Mouse (Mus musculus): ENCODE results near the gene Ddx43.

Ddx43 gene

GRCm38 (mm10) chr9:78372827-78373504 lies 22.6 kb upstream of the Ddx43 start:
- no peak for DNase-seq (ENCODE audit: low spot score)

DNA sequence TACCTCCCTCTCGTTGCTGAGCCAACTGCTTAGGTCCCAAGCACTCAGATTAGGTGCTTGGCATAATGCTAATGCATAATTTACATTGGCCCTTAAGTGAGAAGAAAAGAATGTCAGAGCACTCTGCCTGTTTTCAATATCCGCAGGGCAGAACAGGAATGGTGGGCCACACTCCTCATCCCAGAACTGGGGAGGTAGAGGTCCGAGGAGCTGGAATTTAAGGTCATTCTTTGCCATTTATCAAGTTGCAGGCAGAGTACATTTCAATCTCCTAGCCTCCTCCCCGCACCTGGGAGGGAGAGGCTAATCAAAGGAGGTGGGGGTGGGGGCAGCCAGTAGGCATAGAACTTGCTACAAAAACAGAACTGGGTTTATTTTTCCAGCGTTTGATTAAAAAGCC lies 21.2 kb upstream of the Ddx43 start:
- no peak for DNase-seq (ENCODE audit: low spot score)

DNA sequence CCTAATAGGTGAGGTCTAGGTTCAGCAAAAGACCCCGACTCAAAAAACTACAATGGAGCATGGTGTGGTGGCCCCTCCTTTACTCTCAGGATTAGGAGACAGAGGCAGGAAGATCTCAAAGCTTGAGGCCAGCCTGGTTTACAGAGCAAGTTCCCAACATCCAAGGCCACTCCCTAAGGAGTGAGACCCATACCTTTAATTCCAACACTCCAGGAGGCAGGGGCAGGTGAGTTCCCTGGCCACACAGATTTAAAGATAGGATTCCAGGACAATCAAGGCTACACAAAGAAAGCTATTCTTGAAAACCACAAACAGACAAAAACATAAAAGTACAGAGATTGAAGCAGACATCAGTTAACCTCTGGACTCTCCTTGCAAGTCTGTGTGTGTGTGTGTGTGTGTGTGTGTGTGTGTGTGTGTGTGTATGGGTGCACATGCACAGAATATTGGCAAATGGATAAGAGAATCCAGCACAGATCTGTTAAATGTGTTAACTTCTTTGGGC lies 20.6 kb upstream of the Ddx43 start:
- DNase-seq (ENCODE audit: low spot score): no peak

- no peak for DNase-seq (ENCODE audit: low spot score)
Observed at GRCm38 (mm10) chr9:78375486-78375885, 20.1 kb upstream of the Ddx43 start.

DNA sequence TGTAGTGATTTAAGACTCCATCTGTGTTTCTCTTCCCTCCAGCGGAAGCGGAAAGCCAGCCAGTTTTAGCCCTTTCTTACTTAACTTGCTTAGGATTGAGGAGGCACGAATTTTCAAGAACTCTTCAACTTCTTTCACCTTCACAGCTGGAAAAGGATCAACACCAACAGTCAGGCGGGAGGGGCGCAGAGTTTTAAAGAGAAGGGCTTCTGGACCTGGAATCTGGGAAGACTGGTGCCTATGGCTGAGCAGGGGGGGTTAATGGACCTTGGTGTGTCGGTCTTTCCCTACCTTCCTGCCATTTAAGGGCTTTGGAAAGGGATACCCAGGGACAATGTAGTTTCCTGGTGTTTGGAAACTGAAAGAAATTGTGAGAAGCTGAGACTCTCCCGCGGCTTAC lies 18.0 kb upstream of the Ddx43 start:
- no peak for DNase-seq (ENCODE audit: low spot score)

DNA sequence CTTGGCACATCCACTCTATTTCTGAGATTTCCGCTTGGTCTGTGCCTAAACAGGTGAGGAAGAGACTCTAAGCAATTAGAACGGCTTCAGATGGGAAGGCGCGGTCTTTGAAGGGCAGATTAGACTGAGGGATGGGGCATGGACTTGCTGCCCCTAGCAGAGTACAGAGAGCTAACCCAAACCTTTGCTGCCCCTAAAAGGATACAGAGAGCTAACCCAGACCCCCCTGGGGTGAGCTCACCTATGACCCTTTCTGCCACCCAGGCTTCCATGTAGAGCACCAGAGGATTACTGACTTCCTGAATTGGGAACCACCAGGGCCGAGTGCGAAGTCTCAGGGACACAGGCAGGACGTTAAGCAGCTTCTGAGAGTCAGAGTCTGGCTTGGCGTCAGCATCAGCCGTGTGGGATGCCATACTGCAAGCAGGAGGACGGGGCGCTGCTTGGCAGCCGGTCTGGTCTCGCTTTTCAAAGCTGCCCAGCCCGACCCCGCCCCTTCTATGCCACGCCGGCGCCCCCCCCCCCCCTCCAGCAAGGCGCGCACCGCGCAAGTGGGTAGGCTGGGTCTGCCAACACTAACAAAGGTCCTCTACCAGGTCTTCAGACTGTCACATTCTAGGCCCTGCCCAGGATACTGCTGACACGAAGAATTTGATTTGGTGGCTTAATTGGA lies 17.3 kb upstream of the Ddx43 start, which contains the start of gene Ooep:
Gene Ooep, minus strand, starts transcription at position 613 of the 673 bp plus-strand sequence.
- no peak for DNase-seq (ENCODE audit: low spot score)

GRCm38 (mm10) chr9:78385893-78386292 lies 9.7 kb upstream of the Ddx43 start:
- no peak for DNase-seq (ENCODE audit: low spot score)

DNA sequence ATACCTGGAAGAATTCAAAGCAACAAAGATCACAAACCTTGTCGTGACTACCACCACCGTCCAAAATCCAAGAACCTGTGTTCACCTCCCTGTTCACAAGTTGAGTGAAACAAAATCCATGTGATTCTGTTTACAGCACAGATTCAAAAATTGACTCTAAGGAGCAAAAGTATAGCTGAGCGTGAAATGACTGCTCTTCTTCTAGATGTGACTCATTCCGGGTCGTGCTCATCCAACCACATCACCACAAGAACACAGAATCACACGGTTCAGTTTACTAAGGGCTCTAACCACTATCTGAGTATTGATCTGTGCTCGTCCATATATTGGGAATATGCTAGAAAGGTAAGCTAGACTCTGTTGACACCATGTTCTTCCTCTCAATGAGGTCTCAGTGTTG lies 8.6 kb upstream of the Ddx43 start:
- DNase-seq (ENCODE audit: low spot score): no peak

DNA sequence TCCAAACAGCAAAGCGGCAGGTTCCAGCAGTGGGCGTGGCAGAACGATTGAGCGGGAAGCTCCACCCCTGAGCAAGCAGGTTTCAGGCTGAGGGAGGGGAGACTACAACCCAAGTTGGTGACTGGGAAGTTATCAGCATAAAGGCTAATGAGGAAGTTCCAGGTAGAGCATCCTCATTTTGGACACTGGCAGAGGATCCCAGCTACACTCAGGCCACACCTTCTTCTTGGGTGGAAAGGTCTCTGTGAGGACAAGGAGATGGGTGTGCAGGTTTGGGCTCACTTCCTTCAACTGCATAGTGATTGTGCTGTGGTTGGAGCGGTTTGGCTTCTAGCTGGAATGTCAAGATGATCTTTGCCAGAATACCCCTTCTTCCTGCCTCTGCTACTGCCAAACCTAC lies 5.6 kb upstream of the Ddx43 start:
- no peak for DNase-seq (ENCODE audit: low spot score)

DNA sequence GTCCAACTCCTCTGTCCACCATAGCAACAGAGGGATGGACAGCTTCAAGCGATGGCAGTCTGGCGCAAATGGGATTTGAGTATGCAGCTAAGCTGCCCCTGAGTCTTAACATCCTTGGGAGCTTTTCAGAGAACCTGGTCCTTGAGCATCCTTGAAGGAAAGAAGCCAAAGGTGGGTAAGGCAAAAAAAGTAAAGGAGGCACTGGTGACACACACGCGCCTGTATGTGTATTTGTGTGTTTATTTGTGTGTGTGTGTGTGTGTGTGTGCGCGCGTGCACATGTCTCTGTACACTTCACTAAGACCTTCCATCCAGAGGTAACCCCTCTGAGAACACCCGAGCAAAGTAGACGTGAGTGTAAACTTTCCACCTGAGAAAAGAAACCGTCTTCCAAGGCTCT lies 1.8 kb upstream of the Ddx43 start:
- DNase-seq (ENCODE audit: low spot score): no peak

GRCm38 (mm10) chr9:78394602-78395001 lies 975 bp upstream of the Ddx43 start:
- DNase-seq (ENCODE audit: low spot score): no peak

DNA sequence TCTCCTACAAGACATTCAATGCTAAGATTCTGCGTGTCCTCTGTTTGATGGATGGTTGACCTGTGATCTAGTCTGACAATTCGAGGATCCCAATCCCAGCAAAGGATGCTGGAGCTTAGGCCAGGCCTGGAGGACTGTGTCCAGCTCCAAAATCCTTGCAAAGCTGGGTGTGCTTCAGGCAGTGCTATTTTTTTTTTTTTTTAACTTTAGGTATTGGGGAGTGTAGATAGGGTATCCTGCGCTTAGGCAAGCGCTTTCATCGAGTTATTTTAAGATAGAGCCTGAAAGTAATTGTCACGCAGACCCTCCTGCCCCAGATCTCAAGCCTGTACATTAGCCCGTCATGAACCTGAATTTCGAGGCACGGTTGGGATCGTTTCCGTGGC lies 340 bp upstream of the Ddx43 start:
- no peak for DNase-seq (ENCODE audit: low spot score)

GRCm38 (mm10) chr9:78396517-78396916 lies 940 bp downstream of the Ddx43 start:
- no peak for DNase-seq (ENCODE audit: low spot score)

- no peak for DNase-seq (ENCODE audit: low spot score)
Observed at GRCm38 (mm10) chr9:78400570-78400969, 5.0 kb downstream of the Ddx43 start.

- no peak for DNase-seq (ENCODE audit: low spot score)
Observed at GRCm38 (mm10) chr9:78401596-78401995, 6.0 kb downstream of the Ddx43 start.

- no peak for DNase-seq (ENCODE audit: low spot score)
Observed at GRCm38 (mm10) chr9:78427362-78427781, 31.8 kb downstream of the Ddx43 start.

DNA sequence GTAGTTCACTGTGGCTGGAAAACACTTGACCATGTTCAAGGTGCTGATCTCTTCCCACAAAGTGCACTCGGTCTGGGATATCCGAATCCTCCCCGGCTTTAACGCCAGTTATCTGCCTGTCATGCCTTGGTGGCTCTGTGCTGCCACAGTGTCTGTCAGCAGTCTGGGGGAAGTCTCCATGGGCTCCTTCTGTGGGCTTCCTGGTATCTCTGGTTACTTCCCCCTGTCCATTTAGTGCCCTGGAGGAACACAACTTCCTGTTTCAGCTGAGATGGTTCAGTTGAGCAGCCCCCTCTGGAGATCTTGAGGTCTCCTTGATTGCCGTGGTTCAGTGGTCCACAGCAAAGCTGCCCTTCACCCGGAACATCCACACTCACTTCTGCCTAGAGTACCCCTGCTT lies 32.6 kb downstream of the Ddx43 start:
- DNase-seq (ENCODE audit: low spot score): no peak

- no peak for DNase-seq (ENCODE audit: low spot score)
Observed at GRCm38 (mm10) chr9:78428870-78429432, 33.4 kb downstream of the Ddx43 start.

DNA sequence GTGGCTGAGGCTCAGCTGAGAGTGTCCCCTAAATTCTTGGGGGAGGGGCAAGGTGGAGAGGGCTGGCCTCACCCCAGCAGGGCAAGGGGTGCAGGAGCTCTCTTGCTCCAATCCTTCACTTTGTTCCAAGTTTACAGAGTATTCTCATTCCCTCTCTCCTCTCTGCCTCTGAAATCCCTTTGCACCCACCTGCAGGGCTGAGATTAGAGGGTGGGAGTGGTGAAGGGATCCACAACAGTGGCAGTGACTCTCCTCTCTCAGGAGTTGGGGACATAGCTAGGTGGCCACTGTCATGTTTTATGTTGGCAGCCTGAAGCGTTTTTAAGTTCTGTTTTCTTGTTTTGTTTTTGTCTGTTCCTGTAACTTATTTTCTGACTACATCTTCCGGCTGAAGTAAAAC lies 34.0 kb downstream of the Ddx43 start:
- DNase-seq (ENCODE audit: low spot score): no peak

GRCm38 (mm10) chr9:78430486-78430885 lies 34.9 kb downstream of the Ddx43 start:
- DNase-seq (ENCODE audit: low spot score): no peak

- no peak for DNase-seq (ENCODE audit: low spot score)
Observed at GRCm38 (mm10) chr9:78432471-78432870, 36.9 kb downstream of the Ddx43 start.

DNA sequence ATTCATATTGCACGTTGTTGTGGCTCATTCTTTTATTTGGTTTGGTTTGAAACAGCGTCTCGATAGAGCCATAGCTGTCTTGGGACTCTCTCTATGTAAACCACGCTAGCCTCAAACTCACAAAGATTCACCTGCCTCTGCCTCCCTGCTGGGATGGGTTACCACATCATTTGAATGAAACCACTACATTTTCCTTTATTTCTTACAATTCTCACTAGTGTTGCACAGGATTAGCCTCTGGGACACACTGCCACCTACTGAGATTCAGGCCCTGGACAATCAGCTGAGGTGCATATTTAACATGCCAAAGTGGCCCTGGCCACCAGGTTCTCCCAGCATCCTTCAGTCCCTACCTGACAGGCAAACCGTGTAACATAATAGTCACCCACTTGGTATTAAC lies 43.8 kb downstream of the Ddx43 start:
- no peak for DNase-seq (ENCODE audit: low spot score)

DNA sequence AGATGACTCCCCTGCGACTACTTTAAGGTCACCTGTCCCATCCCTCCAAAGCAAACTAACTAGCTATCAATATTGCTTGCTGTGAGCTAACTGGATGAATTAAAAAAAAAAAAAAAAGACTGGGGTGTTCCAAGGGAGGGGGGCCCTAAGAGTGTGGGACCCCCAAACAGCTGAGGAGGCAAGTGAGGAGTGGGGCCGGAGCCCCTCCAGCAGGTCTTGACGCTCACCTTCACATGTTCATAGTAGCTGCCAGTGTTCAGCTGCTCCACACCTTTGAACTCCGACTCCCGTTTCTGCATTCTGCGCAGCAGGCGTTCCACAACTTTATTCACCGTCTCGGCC lies 46.6 kb downstream of the Ddx43 start:
- no peak for DNase-seq (ENCODE audit: low spot score)
